Mouse (Mus musculus): ENCODE data around the gene Thy1. TPM values are rescaled to one million over a fixed set of nuclear protein-coding genes. Genes with fewer than 3 reads are reported as not detected.
A peak's percentile ranks its signal among the peaks of the same experiment; 100 is the strongest.

Thy1 gene
- polyA plus RNA-seq, 1 experiment from 2014 or later: 14.3 TPM

DNA sequence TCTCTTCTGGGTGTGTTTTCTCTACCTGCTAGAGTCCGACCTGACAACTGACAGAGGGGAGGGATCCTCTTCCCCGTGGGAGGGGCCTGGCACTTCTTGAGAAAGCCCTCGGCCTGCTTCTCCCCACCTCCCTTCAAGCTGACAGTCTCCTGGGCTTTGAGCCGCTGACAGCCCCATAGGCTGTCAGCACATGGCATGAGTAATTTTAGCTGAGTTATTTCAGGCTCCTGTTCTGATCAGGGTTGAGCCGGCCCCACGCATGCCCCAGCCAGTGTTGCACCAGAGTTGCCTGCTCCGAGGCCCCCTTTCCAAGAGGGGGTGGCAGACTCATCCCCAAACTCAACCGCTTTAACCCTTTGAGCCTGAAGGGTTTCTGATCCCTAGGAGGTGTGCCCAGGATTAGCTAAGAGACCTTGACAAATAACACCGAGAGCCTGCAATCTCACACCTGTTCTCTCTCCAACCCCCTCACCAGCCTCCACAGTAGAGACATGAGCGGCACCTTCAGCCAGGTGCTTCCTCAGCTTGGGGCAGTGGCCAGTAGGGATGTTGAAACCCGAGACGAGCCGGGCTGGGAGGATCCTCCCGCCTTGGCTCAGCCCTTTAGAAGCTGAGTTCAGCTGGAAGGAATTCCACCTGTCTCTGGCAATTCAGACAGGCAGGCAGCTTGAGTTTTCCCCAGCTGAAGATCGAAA, 44.7 kb downstream of the Thy1 start:
- peaks cover 46% of the 10 kb centered on the region for H3K4me1 ChIP-seq (ENCODE audit: control insufficient read depth, insufficient read depth, low read length)
- no peak overlapping the region for H3K9ac ChIP-seq (ENCODE audit: low read depth, low read length)
- H3K36me3 ChIP-seq (ENCODE audit: control insufficient read depth, insufficient read depth, low read length): peaks cover 14% of the 10 kb centered on the region; the same call in 1 of the 2 replicates
- H3K9me3 ChIP-seq (ENCODE audit: control insufficient read depth, low read length): no peaks in the 10 kb centered on the region
- 6% methylated on average over 15 of the region's 15 CpGs for WGBS
- ATAC-seq (ENCODE audit: low FRiP score, low TSS enrichment): no peak
- H3K27me3 ChIP-seq (ENCODE audit: control insufficient read depth, insufficient read depth, low read length): 0 out of 2 replicates have a peak, but pooled peaks cover 6% of the 10 kb centered on the region
- H3K27ac ChIP-seq (ENCODE audit: low read depth, low read length): 0 out of 2 replicates have a peak overlapping the region, but pooled peaks have one; percentile 6
- no peak overlapping the region for H3K4me2 ChIP-seq (replicated peaks; ENCODE audit: low read depth, low read length)
- no peak overlapping the region for H3K4me3 ChIP-seq (ENCODE audit: low read length)

DNA sequence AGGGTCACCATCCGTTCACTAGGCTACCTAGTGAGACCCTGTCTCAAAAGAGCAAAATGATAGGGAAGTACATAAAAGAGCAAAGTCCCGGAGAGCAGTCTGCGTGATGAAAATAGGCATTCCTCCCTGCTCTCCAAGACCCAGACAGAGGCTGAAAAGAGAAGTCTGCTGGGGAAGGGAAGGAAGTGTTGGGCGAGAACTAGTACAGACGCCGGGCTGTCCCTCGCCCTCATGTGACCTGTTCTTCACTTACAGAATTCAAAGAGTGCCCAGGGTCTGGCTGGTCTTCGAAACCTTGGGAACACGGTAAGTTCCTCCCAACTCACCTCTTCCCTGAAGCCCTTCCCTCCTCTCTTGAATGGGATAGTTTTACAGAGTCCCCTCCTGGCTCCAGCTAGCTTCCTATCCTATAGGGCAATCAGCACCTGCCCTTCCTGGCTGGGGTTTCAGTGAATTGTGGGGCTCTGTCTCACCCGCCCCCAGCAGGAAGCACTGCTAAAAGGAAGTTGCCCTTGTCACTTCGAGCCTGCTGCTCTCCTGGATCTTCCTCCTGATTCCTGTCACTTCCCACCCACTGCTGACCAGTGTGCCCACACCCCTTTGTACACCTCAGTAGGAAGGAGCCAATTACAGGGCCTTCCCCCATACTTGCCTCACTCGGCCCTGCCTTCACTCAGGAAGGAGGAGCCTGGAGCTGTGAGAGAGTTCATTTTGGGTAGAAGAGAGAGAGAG, 45.9 kb downstream of the Thy1 start:
- 59% methylated on average over 12 of the region's 12 CpGs for WGBS
- Histone ChIP-seq H3K27ac (ENCODE audit: low read depth, low read length) (no peak overlapping the region), H3K4me2 (replicated peaks; ENCODE audit: low read depth, low read length) (no peak overlapping the region), H3K36me3 (ENCODE audit: control insufficient read depth, insufficient read depth, low read length) (peaks cover 21% of the 10 kb centered on the region; the same call in 1 of the 2 replicates), H3K4me1 (ENCODE audit: control insufficient read depth, insufficient read depth, low read length) (peaks cover 39% of the 10 kb centered on the region), H3K4me3 (ENCODE audit: low read length) (no peak overlapping the region), H3K9me3 (ENCODE audit: control insufficient read depth, low read length) (no peaks in the 10 kb centered on the region), H3K27me3 (ENCODE audit: control insufficient read depth, insufficient read depth, low read length) (0 out of 2 replicates have a peak, but pooled peaks cover 6% of the 10 kb centered on the region), H3K9ac (ENCODE audit: low read depth, low read length) (no peak overlapping the region)
- ATAC-seq (ENCODE audit: low FRiP score, low TSS enrichment): no peak

DNA sequence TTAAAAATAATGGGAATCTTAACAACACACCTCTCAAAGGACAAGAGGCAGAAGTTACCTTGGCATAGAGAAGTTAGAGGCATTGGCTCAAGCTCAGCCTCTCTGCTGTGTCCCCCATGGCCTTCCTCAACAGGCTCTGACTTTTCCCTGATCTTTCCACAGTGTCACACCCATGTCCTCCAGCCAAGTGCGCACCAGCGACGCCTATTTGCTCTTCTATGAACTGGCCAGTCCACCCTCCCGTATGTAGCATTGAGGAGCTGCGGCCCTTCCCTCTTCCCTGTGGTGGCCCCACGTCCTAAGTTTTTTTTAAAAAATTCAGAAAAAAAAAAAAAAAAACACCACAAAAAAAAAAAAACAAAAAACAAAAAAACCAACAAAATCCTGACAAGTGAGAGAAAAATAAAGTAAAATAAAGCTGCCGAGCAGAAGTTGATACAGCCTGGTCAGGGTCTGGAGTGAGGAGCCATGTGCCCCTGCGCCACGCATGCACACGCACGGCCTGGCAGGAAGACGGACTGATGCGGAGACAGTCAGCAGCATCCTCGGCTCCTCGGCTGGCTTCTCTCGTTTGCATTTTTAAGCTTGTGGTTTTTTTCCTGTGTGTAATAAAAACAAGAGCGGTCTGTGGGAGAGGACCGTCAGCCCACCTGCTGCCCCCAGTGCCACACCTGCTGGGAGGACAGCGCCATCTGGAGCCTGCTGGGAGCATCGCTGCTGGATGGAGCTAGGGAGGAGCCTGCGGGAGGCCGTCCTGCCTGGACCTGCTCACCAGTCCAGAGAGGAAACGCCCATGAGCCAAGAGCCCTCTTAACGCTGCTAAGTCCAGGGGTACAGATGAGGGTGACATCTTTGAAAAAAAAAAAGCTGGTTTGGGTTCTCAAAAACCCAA, 50.7 kb downstream of the Thy1 start:
- ATAC-seq (ENCODE audit: low FRiP score, low TSS enrichment): peak; percentile 80

GRCm38 (mm10) chr9:44094737-44095136, 51.6 kb downstream of the Thy1 start:
- ATAC-seq (ENCODE audit: low FRiP score, low TSS enrichment): no peak
- WGBS: 83% methylated on average over 3 of the region's 3 CpGs
- Histone ChIP-seq H3K4me1 (ENCODE audit: control insufficient read depth, insufficient read depth, low read length) (peaks cover 10% of the 10 kb centered on the region), H3K36me3 (ENCODE audit: control insufficient read depth, insufficient read depth, low read length) (peaks cover 21% of the 10 kb centered on the region; the same call in 1 of the 2 replicates), H3K4me2 (replicated peaks; ENCODE audit: low read depth, low read length) (no peak overlapping the region), H3K9ac (ENCODE audit: low read depth, low read length) (no peak overlapping the region), H3K4me3 (ENCODE audit: low read length) (no peak overlapping the region), H3K27ac (ENCODE audit: low read depth, low read length) (no peak overlapping the region), H3K9me3 (ENCODE audit: control insufficient read depth, low read length) (no peaks in the 10 kb centered on the region), H3K27me3 (ENCODE audit: control insufficient read depth, insufficient read depth, low read length) (no peaks in the 10 kb centered on the region)

More for the DNA sequence above, 50.7 kb downstream of the Thy1 start:
- Histone ChIP-seq H3K4me1 (ENCODE audit: control insufficient read depth, insufficient read depth, low read length) (peaks cover 17% of the 10 kb centered on the region), H3K36me3 (ENCODE audit: control insufficient read depth, insufficient read depth, low read length) (peaks cover 21% of the 10 kb centered on the region; the same call in 1 of the 2 replicates), H3K4me2 (replicated peaks; ENCODE audit: low read depth, low read length) (peak overlapping the region; percentile 19; the same call in 1 of the 2 replicates), H3K4me3 (ENCODE audit: low read length) (no peak overlapping the region), H3K27ac (ENCODE audit: low read depth, low read length) (no peak overlapping the region), H3K27me3 (ENCODE audit: control insufficient read depth, insufficient read depth, low read length) (no peaks in the 10 kb centered on the region), H3K9ac (ENCODE audit: low read depth, low read length) (no peak overlapping the region), H3K9me3 (ENCODE audit: control insufficient read depth, low read length) (no peaks in the 10 kb centered on the region)
- 35% methylated on average over 24 of the region's 24 CpGs for WGBS

DNA sequence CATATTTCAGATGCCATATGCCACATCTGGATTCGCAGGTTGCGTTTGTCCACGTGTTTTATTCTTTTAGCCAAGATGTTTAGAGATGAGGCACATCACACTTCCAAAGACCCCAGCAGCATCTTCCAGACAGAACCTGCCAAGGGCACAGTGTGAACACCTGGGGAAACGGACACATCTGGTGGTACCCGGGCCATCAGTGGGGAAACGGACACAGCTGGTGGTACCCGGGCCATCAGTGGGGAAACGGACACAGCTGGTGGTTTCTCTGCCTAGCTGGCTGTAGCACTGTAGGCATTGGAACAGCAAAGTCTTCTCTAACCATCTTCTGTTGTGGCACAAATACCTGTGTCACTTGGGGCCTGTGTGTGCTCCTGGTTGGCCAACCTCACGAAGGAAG, 52.6 kb downstream of the Thy1 start:
- no peaks in the 10 kb centered on the region for H3K27me3 ChIP-seq (ENCODE audit: control insufficient read depth, insufficient read depth, low read length)
- peaks cover 4% of the 10 kb centered on the region; the same call in 1 of the 2 replicates for H3K4me1 ChIP-seq (ENCODE audit: control insufficient read depth, insufficient read depth, low read length)
- no peaks in the 10 kb centered on the region for H3K9me3 ChIP-seq (ENCODE audit: control insufficient read depth, low read length)
- ATAC-seq (ENCODE audit: low FRiP score, low TSS enrichment): no peak
- H3K9ac ChIP-seq (ENCODE audit: low read depth, low read length): no peak overlapping the region
- H3K4me2 ChIP-seq (replicated peaks; ENCODE audit: low read depth, low read length): no peak overlapping the region
- peaks cover 21% of the 10 kb centered on the region; the same call in 1 of the 2 replicates for H3K36me3 ChIP-seq (ENCODE audit: control insufficient read depth, insufficient read depth, low read length)
- no peak overlapping the region for H3K4me3 ChIP-seq (ENCODE audit: low read length)
- 90% methylated on average over 9 of the region's 9 CpGs for WGBS
- no peak overlapping the region for H3K27ac ChIP-seq (ENCODE audit: low read depth, low read length)

GRCm38 (mm10) chr9:44096536-44096935, 53.4 kb downstream of the Thy1 start:
- Histone ChIP-seq H3K4me1 (ENCODE audit: control insufficient read depth, insufficient read depth, low read length) (peaks cover 7% of the 10 kb centered on the region), H3K9ac (ENCODE audit: low read depth, low read length) (no peak overlapping the region), H3K36me3 (ENCODE audit: control insufficient read depth, insufficient read depth, low read length) (peaks cover 20% of the 10 kb centered on the region; the same call in 1 of the 2 replicates), H3K4me2 (replicated peaks; ENCODE audit: low read depth, low read length) (no peak overlapping the region), H3K27me3 (ENCODE audit: control insufficient read depth, insufficient read depth, low read length) (no peaks in the 10 kb centered on the region), H3K27ac (ENCODE audit: low read depth, low read length) (no peak overlapping the region), H3K9me3 (ENCODE audit: control insufficient read depth, low read length) (no peaks in the 10 kb centered on the region), H3K4me3 (ENCODE audit: low read length) (no peak overlapping the region)
- WGBS: 44% methylated on average over 9 of the region's 9 CpGs
- no peak for ATAC-seq (ENCODE audit: low FRiP score, low TSS enrichment)

Other genes starting within 250 kb of the Thy1 start
- gene Usp2, start 23.6 kb downstream of the Thy1 start, polyA plus RNA-seq (2014; fragmentation: Nextera tagmentation; extraction: Ambion mirVana): 25.8 and 29.4 TPM in 2 replicates
- 0.14 TPM in 1 of 2 replicates, not detected in the other for gene Mfrp, start 58.3 kb downstream of the Thy1 start, polyA plus RNA-seq (2014; fragmentation: Nextera tagmentation; extraction: Ambion mirVana)
- gene C1qtnf5, start 63.9 kb downstream of the Thy1 start, polyA plus RNA-seq (2014; fragmentation: Nextera tagmentation; extraction: Ambion mirVana): 4.6 and 5.4 TPM in 2 replicates
- 0.09 and 0.14 TPM in 2 replicates for gene Gm49380, start 70.1 kb downstream of the Thy1 start, polyA plus RNA-seq (2014; fragmentation: Nextera tagmentation; extraction: Ambion mirVana)
- 51.1 and 78.4 TPM in 2 replicates for gene Rnf26, start 70.1 kb downstream of the Thy1 start, polyA plus RNA-seq (2014; fragmentation: Nextera tagmentation; extraction: Ambion mirVana)
- 26.3 and 39.7 TPM in 2 replicates for gene Mcam, start 91.1 kb downstream of the Thy1 start, polyA plus RNA-seq (2014; fragmentation: Nextera tagmentation; extraction: Ambion mirVana)
- gene Cbl, start 190.7 kb downstream of the Thy1 start, polyA plus RNA-seq (2014; fragmentation: Nextera tagmentation; extraction: Ambion mirVana): 14.8 and 27.9 TPM in 2 replicates
- not detected in 2 replicates for gene Ccdc153, start 197.3 kb downstream of the Thy1 start, polyA plus RNA-seq (2014; fragmentation: Nextera tagmentation; extraction: Ambion mirVana)
- 1.9 and 4.2 TPM in 2 replicates for gene Pdzd3, start 208.1 kb downstream of the Thy1 start, polyA plus RNA-seq (2014; fragmentation: Nextera tagmentation; extraction: Ambion mirVana)
- 3.2 and 5.6 TPM in 2 replicates for gene Nlrx1, start 225.2 kb downstream of the Thy1 start, polyA plus RNA-seq (2014; fragmentation: Nextera tagmentation; extraction: Ambion mirVana)
- 1.5 and 2.7 TPM in 2 replicates for gene Abcg4, start 245.2 kb downstream of the Thy1 start, polyA plus RNA-seq (2014; fragmentation: Nextera tagmentation; extraction: Ambion mirVana)

All from kidney, embryonic 14.5 days (tissue).